Mouse (Mus musculus) embryonic fibroblast, embryonic 13.5 days (primary cell): ENCODE measurements around the gene Topaz1.

Experiments used
- CTCF ChIP-seq: IDR thresholded peaks from 2 replicates; pipeline ENCODE4 v1.5.1; 2011; ENCODE audit warnings: mild to moderate bottlenecking, control low read depth, low read length, moderate library complexity, borderline replicate concordance; ENCODE audit not compliant: insufficient read depth
- POLR2A ChIP-seq: IDR thresholded peaks from 2 replicates; pipeline ENCODE4 v1.6.1; 2011; ENCODE audit warnings: low read depth, mild to moderate bottlenecking, control low read depth, low read length, moderate library complexity

GRCm38 (mm10) chr9:122814775-122815174, 67.6 kb downstream of the Topaz1 start:
- no peak for TF ChIP-seq POLR2A
- no peak for TF ChIP-seq CTCF
